Mouse (Mus musculus) stomach, postnatal 0 days (tissue): Measurements from ENCODE around the gene Alppl2. TPM values are rescaled to one million over a fixed set of nuclear protein-coding genes. Genes with fewer than 3 reads are reported as not detected.
A peak's percentile ranks its signal among the peaks of the same experiment; 100 is the strongest.

Experiments
- ATAC-seq: fragments of 200-750 bp; cut with Nextera tagmentation; 2 replicates; pipeline ENCODE4 v1.8.0; 2017; ENCODE audit not compliant: low FRiP score, low TSS enrichment
- DNase-seq: peaks from one replicate; pipeline ENCODE4 v3.0.0-alpha.2; 2016; ENCODE audit warnings: low spot score
- H3K27ac ChIP-seq: fragments of 300-500 bp; sonication (generic); replicated peaks from 2 replicates; pipeline ENCODE4 v1.5.1; 2014; ENCODE audit warnings: mild to moderate bottlenecking, control low read depth
- H3K27me3 ChIP-seq: fragments of 300-500 bp; sonication (generic); 2 replicates; pipeline ENCODE4 v1.6.1; 2014; ENCODE audit warnings: low read length; ENCODE audit not compliant: control insufficient read depth, insufficient read depth
- H3K36me3 ChIP-seq: fragments of 300-500 bp; sonication (generic); 2 replicates; pipeline ENCODE4 v1.6.1; 2014; ENCODE audit warnings: low read length, mixed read lengths; ENCODE audit not compliant: control insufficient read depth, insufficient read depth
- H3K4me1 ChIP-seq: fragments of 300-500 bp; sonication (generic); replicated peaks from 2 replicates; pipeline ENCODE4 v1.6.1; 2014; ENCODE audit warnings: antibody characterized with exemption; ENCODE audit not compliant: control insufficient read depth, insufficient read depth
- H3K4me2 ChIP-seq: fragments of 300-500 bp; sonication (generic); replicated peaks from 2 replicates; pipeline ENCODE4 v1.6.1; 2014; ENCODE audit warnings: low read depth, mild to moderate bottlenecking, control low read depth, moderate library complexity
- H3K4me3 ChIP-seq: fragments of 300-500 bp; sonication (generic); 2 replicates; pipeline ENCODE4 v1.5.1; 2014; ENCODE audit warnings: low read depth, low read length, control low read depth
- H3K9ac ChIP-seq: fragments of 300-500 bp; sonication (generic); 2 replicates; pipeline ENCODE4 v1.6.1; 2014; ENCODE audit warnings: mild to moderate bottlenecking, low read length, control low read depth, mixed read lengths
- H3K9me3 ChIP-seq: fragments of 300-500 bp; sonication (generic); 2 replicates; pipeline ENCODE4 v1.6.1; 2016; ENCODE audit warnings: low read length; ENCODE audit not compliant: control insufficient read depth
- CTCF ChIP-seq: IDR thresholded peaks from 2 replicates; pipeline ENCODE4 v1.5.1; 2016; ENCODE audit warnings: antibody characterized with exemption, low read depth, mild to moderate bottlenecking, moderate library complexity
- EP300 ChIP-seq: optimal IDR thresholded peaks from 2 replicates; pipeline ENCODE3; 2016; ENCODE audit warnings: antibody characterized with exemption
- WGBS: fragments of 180-500 bp; shearing (Covaris S2); extraction: QIAGEN DNeasy Blood & Tissue Kit; methylation state at CpG from one replicate; pipeline ENCODE4 v1.1.7; 2014; 5-methylcytosine and 5-hydroxymethylcytosine counted together
- polyA plus RNA-seq: library from polyadenylated mRNA; unstranded; fragments of >200 nt; fragmentation: Nextera tagmentation; extraction: Ambion mirVana; gene quantifications from 2 replicates; pipeline ENCODE4 v1.2.1, GENCODE M21; 2015

The Alppl2 gene
- polyA plus RNA-seq, 1 experiment from 2014 or later = not detected

DNA sequence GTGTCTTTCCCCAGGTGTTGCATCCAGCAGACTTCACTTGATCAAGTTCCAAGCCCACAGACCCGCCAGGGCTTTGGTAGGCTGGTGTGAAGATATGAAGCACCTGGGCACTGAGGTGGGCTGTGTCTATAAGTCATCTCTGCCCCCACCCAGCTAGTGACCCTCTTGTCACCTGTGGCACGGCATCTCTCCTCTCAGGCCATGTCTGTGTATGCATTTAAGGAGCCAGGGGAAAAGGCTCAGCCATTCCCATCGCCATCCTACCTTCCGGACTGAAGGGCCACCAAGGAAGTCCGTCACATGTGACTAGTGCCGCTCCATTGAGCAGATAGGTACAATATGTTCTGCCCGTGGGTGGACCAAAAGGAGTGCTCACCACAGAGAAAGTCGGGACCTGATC lies 5.9 kb upstream of the Alppl2 start:
- no peaks in the 10 kb centered on the region for H3K27me3 ChIP-seq
- no peak overlapping the region for H3K4me2 ChIP-seq
- TF ChIP-seq CTCF (no peak), EP300 (no peak)
- WGBS = 80% methylated on average over 8 of the region's 8 CpGs
- H3K36me3 ChIP-seq = no peaks in the 10 kb centered on the region
- no peak for DNase-seq
- H3K9me3 ChIP-seq = no peaks in the 10 kb centered on the region
- H3K27ac ChIP-seq = no peak overlapping the region
- no peak for ATAC-seq
- no peak overlapping the region for H3K4me3 ChIP-seq
- no peak overlapping the region for H3K9ac ChIP-seq
- H3K4me1 ChIP-seq = no peaks in the 10 kb centered on the region

DNA sequence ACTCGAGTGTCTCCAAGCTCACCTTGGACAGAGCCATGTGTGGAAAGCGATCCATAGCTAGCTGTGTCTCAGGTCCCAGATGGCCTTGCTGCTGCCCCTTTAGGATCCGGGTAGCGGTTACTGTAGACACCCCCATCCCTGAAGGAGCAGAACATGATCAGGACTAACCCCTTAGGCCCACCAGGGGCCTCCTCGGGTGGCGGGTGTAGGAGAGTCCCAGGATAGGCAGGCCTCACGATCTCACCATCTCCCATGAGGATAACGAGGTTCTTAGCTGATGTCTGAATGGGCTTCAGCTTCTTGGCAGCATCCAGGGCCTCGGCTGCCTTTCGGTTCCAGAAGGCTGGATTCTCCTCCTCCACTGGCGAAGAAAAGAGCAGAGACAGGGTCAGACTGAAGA lies 477 bp downstream of the Alppl2 start:
- Histone ChIP-seq H3K4me3 (no peak overlapping the region), H3K27me3 (no peaks in the 10 kb centered on the region), H3K4me1 (no peaks in the 10 kb centered on the region), H3K9me3 (no peaks in the 10 kb centered on the region), H3K9ac (no peak overlapping the region), H3K27ac (no peak overlapping the region), H3K4me2 (no peak overlapping the region), H3K36me3 (no peaks in the 10 kb centered on the region)
- no peak for DNase-seq
- TF ChIP-seq CTCF (no peak), EP300 (no peak)
- 89% methylated on average over 11 of the region's 11 CpGs for WGBS
- ATAC-seq = no peak

DNA sequence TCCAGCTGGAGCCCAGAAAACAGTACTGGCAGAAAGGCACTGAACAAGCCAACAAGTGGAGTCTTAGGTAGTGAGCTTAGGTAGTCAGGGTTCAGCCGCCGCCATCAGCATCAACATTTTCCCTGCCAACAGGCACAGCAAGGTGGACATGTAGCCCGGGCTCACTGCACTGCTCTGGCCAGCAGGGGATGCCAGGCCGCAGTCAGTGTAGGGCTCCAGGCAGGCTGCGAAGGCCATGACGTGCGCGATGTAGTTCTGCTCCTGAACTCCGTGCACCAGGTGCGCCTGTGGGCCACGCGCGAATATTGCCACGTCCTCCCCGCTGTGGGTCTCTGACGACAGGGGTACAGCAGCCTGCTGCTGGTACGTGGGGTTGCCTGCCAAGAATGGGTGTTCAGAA lies 2.8 kb downstream of the Alppl2 start:
- Histone ChIP-seq H3K4me3 (no peak overlapping the region), H3K36me3 (no peaks in the 10 kb centered on the region), H3K4me1 (no peaks in the 10 kb centered on the region), H3K9me3 (no peaks in the 10 kb centered on the region), H3K27ac (no peak overlapping the region), H3K9ac (no peak overlapping the region), H3K4me2 (no peak overlapping the region), H3K27me3 (no peaks in the 10 kb centered on the region)
- 0 out of 2 replicates have a peak, but pooled peaks have one; percentile 38 for ATAC-seq
- DNase-seq = no peak
- TF ChIP-seq CTCF (peak; percentile 52), EP300 (no peak)
- 72% methylated on average over 17 of the region's 17 CpGs for WGBS

DNA sequence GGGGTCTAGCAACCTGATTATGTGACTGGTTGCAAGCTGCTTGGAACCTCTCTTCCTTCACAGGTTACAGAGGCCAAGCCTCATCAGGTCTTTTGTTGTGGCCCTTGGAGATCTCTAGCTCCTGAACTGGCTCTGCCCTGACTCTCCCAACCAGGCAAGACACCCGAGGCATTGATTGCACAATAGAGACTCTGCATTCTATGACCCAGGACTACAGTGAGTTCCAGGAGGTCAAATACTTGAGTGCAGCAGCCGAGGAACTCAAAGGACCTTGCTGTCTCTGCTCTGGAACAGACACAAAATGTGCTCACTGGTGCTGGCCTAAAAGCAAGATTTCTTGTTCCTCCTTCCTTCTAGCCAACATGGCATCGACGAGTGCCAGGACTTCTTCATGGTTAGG lies 3.5 kb downstream of the Alppl2 start:
- Histone ChIP-seq H3K4me2 (no peak overlapping the region), H3K4me3 (no peak overlapping the region), H3K4me1 (no peaks in the 10 kb centered on the region), H3K27me3 (no peaks in the 10 kb centered on the region), H3K9me3 (no peaks in the 10 kb centered on the region), H3K9ac (no peak overlapping the region), H3K36me3 (no peaks in the 10 kb centered on the region), H3K27ac (no peak overlapping the region)
- DNase-seq = no peak
- TF ChIP-seq EP300 (no peak), CTCF (no peak)
- WGBS = 65% methylated on average over 4 of the region's 4 CpGs
- ATAC-seq = no peak

DNA sequence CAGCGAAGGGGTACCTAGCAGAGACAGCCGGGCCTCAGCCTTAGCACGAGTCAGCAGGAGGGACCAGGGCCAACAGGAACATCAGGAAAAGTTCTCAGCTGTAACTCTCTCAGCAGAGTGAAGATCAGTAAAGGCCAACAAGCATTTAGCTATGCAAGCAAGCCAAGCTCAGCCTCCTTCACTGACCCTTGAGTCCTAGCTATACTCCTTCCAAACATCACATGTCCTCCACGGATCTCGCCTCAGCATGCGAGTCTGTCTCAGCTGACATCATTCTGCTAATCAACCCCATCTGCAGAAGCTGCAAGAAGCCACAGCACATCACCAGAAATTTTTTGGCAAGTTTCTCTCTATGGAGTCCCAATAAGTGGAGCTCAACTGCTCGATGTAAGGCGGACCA lies 16.0 kb downstream of the Alppl2 start:
- ATAC-seq (0 out of 2 replicates have a peak, but pooled peaks have one; percentile 44), DNase-seq (no peak)
- no peak overlapping the region for H3K4me2 ChIP-seq
- WGBS = 69% methylated on average over 8 of the region's 8 CpGs
- TF ChIP-seq CTCF (no peak), EP300 (no peak)
- no peak overlapping the region for H3K9ac ChIP-seq
- no peak overlapping the region for H3K27ac ChIP-seq
- H3K36me3 ChIP-seq = no peaks in the 10 kb centered on the region
- no peaks in the 10 kb centered on the region for H3K9me3 ChIP-seq
- no peaks in the 10 kb centered on the region for H3K27me3 ChIP-seq
- H3K4me1 ChIP-seq = no peaks in the 10 kb centered on the region
- H3K4me3 ChIP-seq = no peak overlapping the region

DNA sequence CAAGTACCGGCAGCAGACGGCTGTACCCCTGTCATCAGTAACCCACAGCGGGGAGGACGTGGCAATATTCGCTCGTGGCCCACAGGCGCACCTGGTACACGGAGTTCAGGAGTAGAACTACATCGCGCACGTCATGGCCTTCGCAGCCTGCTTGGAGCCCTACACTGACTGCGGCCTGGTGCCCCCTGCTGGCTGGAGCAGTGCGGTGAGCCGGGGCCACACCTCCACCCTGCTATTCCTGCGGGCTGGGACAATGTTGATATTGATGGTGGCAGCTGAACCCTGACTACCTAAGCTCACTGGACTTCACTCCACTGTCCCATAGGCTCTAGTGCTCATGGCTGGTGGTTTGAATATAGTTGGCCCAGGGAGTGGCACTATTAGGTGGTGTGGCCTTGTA lies 19.0 kb downstream of the Alppl2 start:
- TF ChIP-seq CTCF = peak; percentile 74
- TF ChIP-seq EP300 = no peak
- ATAC-seq = peak; percentile 68
- Histone ChIP-seq H3K27ac (no peak overlapping the region), H3K9me3 (no peaks in the 10 kb centered on the region), H3K9ac (no peak overlapping the region), H3K36me3 (no peaks in the 10 kb centered on the region), H3K4me3 (no peak overlapping the region), H3K4me2 (no peak overlapping the region), H3K27me3 (no peaks in the 10 kb centered on the region), H3K4me1 (no peaks in the 10 kb centered on the region)
- WGBS = 51% methylated on average over 16 of the region's 16 CpGs
- peak; percentile 66 for DNase-seq
